Mouse (Mus musculus): Measurements from ENCODE around the gene Chl1.

DNA sequence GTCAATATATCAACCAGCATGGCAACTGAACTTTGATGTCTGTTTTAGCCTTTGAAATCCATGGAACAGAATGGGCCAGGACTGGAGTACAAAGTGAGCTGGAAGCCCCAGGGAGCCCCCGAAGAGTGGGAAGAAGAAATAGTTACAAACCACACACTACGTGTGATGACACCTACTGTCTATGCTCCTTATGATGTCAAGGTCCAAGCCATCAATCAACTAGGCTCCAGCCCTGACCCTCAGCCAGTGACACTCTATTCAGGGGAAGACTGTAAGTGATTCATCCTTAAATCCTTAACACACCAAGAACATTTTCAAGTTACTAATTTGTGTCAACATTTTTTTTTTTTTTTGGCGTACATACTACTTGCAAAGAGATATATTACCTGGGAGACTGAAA is 196.0 kb downstream of the Chl1 start:
- TF ChIP-seq CTCF (IDR thresholded peaks at IDR 0.05; ENCODE audit: borderline replicate concordance, insufficient read depth, low read depth, low read length) (no peak), POLR2A (IDR thresholded peaks at IDR 0.05; ENCODE audit: borderline replicate concordance, insufficient read depth, low read length) (no peak)

Data from cerebellum, adult 2 months (tissue).